ENCODE assay signal across 8 mouse cellular contexts in the genomic region with DNA sequence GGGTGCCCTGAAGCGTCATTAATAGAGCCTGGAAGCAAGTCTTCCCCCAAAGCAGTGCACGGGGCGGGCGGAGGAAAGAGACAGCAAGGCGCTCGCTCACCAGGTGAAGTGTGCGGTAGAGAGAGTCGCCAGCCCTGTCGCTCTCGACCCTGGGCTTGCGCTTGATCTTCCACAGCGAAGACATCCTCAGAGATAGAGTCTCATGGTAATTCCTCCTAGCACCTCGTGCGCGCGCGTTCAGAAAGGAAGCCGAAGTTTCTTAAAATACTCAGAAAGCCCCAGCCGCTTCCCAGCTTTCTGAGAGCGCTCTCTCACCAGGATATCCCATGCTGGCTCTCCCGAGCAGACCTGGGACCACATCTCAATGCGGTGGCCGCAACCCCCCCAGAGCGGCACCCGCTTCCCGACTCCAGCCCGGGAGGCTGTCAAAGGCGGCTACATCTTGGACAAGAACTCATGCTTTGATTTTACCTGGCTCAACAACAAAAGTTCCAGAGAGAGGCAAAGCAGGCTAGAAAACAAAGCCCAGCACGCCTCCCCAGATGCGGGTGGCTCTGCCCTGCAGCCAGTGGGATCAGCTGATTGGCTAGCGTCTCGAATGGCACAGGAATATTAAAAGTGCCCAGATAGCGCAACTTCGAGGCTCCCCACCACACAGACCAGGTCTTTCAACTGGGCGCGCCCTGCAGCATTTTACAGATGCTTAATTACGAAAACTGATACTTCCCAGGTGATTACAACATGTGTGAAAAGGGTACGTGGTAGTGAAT.
A peak's percentile ranks its signal among the peaks of the same experiment; 100 is the strongest.
DNase-seq lines count a peak whose midpoint lies in the region; ATAC-seq and TF ChIP-seq lines count a peak whose summit lies in the region.

No protein-coding gene starts in this region.

- peak; percentile 22 for DNase-seq in gastrocnemius, adult 2 months
- no peak for DNase-seq in gastrocnemius, adult 18-20 months (ENCODE audit: low spot score)
- peak; percentile 41 to 51 for DNase-seq in kidney, postnatal 4 days
- DNase-seq in layer of hippocampus, postnatal 25 days (ENCODE audit: extremely low spot score in 1 of 2, low spot score in 1 of 2) = no peak
- no peak for DNase-seq in right cerebral cortex, postnatal 10 days (ENCODE audit: low spot score in 2 of 2)

- peaks cover 16% of the 10 kb centered on the region for H3K27me3 ChIP-seq in forebrain, embryonic 13.5 days
- H3K27me3 ChIP-seq in neural tube, embryonic 15.5 days (replicated peaks) = no peaks in the 10 kb centered on the region

- peak overlapping the region; percentile 69 for H3K4me3 ChIP-seq in gastrocnemius, adult 2 months
- peak overlapping the region; percentile 43 for H3K4me3 ChIP-seq in forebrain, embryonic 13.5 days
- peak overlapping the region; percentile 36 for H3K4me3 ChIP-seq in neural tube, embryonic 15.5 days (replicated peaks)

- peaks cover 8% of the 10 kb centered on the region; the same call in 1 of the 2 replicates for H3K36me3 ChIP-seq in forebrain, embryonic 13.5 days (ENCODE audit: poor library complexity, severe bottlenecking)
- H3K36me3 ChIP-seq in neural tube, embryonic 15.5 days = peaks cover 7% of the 10 kb centered on the region; the same call in 1 of the 2 replicates

- peak overlapping the region; percentile 28; the same call in 1 of the 2 replicates for H3K27ac ChIP-seq in gastrocnemius, adult 2 months
- H3K27ac ChIP-seq in forebrain, embryonic 13.5 days = no peak overlapping the region; the same call in 1 of the 2 replicates
- H3K27ac ChIP-seq in neural tube, embryonic 15.5 days (replicated peaks) = no peak overlapping the region

- H3K4me2 ChIP-seq in forebrain, embryonic 13.5 days = peak overlapping the region; percentile 80
- H3K4me2 ChIP-seq in neural tube, embryonic 15.5 days = peak overlapping the region; percentile 66

- no peak for TF ChIP-seq CTCF in gastrocnemius, adult 2 months (IDR thresholded peaks at IDR 0.05)

- 2% methylated on average over 38 of the region's 38 CpGs for WGBS in forebrain, embryonic 13.5 days
- 2% methylated on average over 38 of the region's 38 CpGs for WGBS in neural tube, embryonic 15.5 days

- H3K9ac ChIP-seq in forebrain, embryonic 13.5 days = peak overlapping the region; percentile 57
- peak overlapping the region; percentile 35; the same call in 1 of the 2 replicates for H3K9ac ChIP-seq in neural tube, embryonic 15.5 days (replicated peaks)

- peak; percentile 9 for ATAC-seq in CD4-positive, CD25-positive, alpha-beta regulatory T cell, adult 4 months
- peak; percentile 42; the same call in 1 of the 2 replicates for ATAC-seq in forebrain, embryonic 13.5 days
- no peak for ATAC-seq in neural tube, embryonic 15.5 days (ENCODE audit: low FRiP score)

- intact Hi-C loops in gastrocnemius, adult 2 months (cut with DNase I) = no loop called here

- no peaks in the 10 kb centered on the region for H3K9me3 ChIP-seq in forebrain, embryonic 13.5 days (replicated peaks)
- no peaks in the 10 kb centered on the region for H3K9me3 ChIP-seq in neural tube, embryonic 15.5 days (replicated peaks)

- peaks cover 41% of the 10 kb centered on the region for H3K4me1 ChIP-seq in forebrain, embryonic 13.5 days
- peaks cover 25% of the 10 kb centered on the region for H3K4me1 ChIP-seq in neural tube, embryonic 15.5 days

Comparison
In these comparisons a context has a peak if more than half of its experiments do, and no peak if none do; other contexts are left out.
1. DNase-seq: peak in gastrocnemius, adult 2 months (single experiment) and kidney, postnatal 4 days (2 of 2); none in gastrocnemius, adult 18-20 months (single experiment), layer of hippocampus, postnatal 25 days (0 of 2) and right cerebral cortex, postnatal 10 days (0 of 2).
2. Peak in every context shown above with its lines, with median percentiles within 50 percentile points of each other: H3K4me3 ChIP-seq.